Mouse (Mus musculus) retina, postnatal 7 days (tissue): ENCODE results near the gene Nelfcd.
A peak's percentile ranks its signal among the peaks of the same experiment; 100 is the strongest.

Experiments used
- DNase-seq: peaks from one replicate; pipeline ENCODE4 v3.0.0-alpha.2; 2012; ENCODE audit warnings: low read depth, low spot score

Gene Nelfcd

DNA sequence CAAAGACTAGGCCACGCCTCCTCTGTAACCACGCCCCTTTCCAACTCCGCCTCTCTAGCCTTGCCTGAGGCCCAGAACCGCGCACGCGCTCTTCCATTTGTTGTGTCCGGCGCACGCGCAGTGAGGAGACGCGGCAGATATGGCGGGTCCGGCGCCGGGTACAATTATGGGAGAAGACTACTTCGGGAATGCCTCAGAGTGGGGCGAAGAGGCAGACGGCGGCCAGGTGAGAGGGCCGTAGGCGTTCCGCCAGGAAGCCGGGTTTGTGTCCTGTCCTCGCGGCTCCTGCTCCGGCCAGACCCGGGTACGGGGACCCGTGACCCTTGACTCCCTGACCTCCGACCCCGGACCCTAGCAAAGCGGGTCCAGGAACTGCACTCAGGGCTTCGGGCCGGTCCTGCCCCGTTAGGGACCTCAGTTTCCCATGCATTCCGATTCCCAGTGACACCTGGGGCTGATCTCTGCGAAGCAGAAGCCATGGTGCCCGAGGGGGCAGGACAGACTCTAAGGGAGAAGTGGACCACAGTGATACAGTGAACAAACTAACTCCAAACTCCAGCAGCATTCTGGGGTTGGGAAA lies at the start of gene Nelfcd:
Gene Nelfcd, plus strand, starts transcription at position 74 of the 580 bp plus-strand sequence.
- DNase-seq, result peak; percentile 96

DNA sequence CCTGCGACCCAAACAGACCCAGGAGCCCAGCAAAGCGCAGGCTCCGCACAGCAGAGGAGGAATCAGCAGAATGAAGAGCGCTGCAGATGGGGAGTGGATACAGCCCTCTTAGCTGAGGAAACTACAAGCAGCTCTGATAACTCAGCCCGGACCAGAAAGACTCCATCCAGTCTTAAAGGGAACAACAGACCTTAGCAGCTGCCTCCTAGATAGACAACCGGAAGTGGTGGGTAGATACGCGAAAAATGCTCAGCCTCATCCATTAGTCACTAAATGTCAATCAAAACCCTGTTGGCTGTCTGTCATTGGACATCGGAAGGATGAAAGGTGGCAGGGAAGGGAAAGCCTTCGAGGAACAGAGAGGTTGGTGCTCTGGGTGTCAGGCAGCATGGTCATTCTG lies 49.0 kb upstream of the Nelfcd start:
- DNase-seq, result no peak

DNA sequence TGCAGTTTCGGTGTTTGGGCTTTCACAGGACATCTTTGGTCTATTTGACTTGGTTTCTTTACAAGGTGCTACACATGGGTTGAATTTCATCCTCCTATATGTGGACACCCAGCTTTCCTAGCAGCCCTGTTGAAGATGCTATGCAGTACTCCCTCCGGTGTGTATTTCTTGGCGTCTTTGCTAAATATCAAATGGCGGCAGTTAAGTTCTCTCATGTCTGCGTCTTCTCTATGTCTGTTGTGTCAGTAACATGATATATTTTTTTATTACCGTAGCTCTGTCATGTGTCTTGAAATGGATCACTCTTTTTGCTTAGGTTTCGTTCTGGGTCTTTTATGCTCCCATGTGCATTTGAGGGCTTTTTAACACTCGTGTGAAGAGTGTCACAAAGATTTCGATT lies 34.6 kb upstream of the Nelfcd start:
- no peak for DNase-seq

DNA sequence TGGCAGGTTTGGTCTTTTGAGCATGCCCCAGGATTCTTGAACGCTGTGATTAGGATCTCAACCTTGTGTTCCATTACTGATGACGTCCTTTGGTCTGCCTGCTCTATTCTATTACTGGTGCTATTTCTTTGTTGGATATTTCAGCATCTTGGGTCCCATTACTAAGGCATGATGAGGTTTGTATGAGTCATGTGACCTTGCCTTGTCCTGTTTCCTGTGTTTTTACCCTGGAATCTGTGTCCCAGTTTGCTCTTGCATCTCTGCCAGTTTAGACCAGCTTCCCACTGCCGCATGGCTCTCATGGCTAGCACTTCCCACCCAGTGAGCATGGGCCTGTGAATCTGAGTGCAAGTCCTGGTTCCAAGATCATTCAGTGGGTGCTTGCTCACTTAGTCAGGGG lies 23.7 kb upstream of the Nelfcd start:
- no peak for DNase-seq

DNA sequence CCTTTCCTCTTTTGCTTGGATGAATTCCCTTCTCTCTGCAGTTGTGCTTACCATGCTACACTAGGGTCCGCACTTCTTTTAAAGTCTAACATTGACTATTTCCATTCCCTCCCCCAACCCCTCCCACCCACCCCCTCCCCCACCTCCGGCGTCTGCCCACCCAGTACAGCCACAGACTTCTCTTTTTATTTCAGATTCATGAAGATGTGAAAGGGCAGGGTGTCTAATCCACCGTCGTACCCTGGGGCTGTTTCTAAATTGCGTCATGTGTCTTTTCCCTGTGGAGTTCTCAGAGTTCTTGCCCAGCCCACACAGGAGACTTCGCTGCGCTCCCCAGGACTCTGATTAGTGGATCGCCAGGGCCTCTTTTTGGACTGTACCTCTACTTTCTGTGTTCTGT lies 23.1 kb upstream of the Nelfcd start:
- DNase-seq, result no peak

DNA sequence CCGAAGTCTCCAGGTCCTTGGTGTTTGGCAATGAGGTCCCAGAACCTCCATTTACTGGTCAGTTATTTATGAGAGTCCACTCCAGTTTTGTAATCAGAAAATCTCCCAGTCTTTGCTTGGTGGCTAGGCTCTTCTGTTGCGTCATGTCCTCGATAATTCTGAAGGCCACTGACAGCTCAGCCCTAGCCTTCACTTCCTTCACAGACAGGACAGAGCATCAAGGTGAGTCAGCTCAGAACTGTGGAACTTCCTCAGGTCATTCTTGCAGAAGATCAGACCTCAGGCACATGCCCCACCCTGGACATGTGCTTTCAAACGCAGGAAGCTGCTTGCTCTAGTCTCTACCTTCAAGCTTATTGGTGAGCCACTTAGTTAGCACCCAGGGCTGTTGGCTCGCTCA lies 22.2 kb upstream of the Nelfcd start:
- DNase-seq, result no peak

DNA sequence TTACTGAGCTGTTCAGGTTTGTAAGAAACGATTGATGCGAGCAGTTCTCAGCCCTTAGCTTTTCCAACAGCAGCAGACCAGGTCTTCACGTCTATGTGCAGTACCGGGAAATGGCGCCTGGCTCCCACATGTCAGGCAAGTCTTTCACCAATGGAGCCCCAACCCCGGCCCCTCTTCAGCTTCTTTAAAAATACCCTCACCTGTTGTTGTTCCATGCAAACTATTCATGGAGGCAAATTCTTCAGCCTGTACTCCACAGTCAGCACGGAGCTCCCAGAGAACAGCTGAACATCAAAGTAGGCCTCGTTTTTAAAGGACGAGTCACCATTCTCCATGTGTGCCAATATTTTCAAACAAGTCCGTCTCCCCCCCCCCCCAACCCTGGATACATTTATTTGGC lies 19.0 kb upstream of the Nelfcd start:
- no peak for DNase-seq

DNA sequence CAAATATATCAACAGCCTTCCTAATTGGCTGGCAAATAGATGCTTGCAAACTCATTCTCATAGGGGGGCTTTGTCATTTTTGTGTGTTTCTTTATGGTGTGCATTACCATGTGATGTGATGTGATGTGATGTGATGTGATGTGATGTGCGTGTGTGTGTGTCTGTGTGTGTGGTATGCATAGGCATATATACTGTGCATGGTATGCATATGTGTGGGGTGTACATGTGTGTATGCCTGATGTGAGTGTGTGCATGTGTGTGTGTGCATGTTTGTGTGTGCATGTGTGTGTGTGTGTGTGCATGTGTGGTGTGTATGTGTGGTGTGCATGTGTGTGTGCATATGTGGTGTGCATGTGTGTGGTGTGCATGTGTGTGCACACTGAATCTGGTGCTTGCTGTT lies 18.5 kb upstream of the Nelfcd start:
- no peak for DNase-seq

DNA sequence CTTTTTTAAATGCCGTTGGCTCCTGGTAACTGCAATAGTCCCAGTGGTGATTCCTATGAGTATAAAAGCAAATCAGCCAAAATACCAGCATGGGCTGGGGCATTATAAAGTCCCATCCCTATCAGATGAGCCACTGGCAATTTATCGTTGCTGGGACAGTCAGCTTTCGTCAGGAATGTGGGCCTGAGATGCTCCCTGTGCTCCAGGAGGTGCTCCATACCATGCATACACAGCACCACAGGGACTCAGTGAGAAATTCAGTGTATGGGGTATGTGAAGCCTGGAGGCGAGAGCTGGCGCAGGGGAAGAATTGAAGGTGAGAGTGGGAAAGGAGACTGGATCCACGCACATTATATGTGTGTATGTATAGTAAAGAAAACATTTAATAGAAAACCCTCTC lies 17.7 kb upstream of the Nelfcd start:
- DNase-seq, result no peak

DNA sequence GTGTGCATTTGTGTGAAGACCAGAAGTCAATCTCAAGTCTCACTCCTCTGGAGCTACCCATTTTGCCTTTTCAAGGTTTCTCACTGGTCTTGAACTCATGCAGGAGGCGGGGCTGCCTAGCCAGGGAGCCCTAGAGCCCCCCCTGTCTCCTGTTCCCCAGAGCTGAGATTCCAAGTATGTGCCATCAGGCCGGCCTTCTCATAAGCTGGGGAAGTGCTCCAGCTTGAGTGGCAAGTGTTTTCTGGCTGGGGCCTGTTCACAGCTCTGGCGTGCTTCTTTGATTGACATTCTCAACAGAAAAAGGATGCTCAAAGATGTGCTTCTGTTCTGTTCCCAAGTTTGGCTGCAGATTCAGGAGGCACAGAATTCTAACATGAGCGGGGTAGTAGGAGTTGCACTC lies 15.2 kb upstream of the Nelfcd start:
- no peak for DNase-seq

DNA sequence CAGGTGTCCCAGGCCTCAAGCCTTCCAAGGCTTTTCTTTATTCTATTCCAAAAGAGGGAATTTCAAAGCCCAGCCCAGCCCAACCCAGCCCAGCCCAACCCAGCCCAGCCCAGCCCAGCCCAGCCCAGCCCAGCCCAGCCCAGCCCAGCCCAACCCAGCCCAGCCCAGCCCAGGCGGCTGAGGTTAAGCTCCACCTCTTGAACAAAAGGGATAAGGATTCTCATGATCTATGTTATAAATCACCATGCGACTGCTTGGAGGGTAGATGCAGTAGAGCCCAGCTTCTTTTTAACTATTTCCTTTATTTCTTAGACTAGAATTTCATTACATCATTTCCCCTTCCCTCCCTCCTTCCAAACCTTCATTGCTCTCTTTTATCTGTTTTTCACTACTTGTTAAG lies 5.4 kb upstream of the Nelfcd start:
- DNase-seq, result no peak

DNA sequence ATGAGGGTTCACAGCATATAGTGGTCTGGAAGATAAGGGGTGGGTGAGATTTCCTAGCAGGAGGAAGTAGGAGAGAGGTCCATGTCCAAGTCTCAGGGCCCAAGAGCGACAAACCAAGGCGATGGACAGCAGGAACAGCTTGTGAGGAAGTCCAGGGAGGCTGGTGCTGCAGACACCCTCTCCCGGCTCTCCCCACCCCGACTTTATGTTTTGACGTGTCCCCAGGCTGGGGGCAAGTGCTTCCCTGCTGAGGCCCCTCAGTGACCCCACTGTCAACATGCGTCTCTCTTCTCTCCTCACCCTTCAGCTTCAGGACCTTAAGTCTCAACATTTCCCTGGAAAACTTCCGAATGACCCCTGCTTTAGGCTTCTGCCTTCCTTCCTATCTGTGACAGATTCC lies 2.5 kb upstream of the Nelfcd start:
- no peak for DNase-seq

DNA sequence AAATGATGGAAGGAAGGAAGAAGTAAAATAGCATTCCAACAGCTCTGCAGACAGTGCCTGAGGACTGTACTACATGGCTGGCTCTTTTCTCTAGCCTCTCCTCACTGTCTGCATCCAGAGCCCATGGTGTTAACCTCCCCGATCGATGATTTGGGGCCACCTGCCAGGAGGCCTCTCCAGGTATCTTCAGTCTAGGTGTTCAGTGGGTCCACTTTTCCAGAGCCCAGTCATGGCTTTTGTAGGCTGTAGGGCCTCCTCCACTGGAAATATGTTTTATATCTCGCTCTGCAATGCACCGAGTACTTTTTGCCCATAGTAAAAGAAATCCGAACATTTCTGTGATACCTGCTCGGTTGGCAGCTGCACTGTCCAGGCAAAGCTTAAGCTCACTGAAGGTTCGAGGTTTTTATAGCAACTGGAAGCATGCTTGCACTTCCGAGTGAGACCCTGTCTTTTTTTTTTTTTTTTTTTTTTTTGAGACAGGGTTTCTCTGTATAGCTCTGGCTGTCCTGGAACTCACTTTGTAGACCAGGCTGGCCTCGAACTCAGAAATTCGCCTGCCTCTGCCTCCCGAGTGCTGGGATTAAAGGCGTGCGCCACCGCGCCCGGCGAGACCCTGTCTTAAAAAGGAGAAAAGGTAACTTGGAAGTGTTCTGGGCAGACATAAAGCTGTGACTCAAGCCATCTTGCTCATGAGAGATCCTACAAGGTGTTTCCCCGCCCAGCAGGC lies 438 bp upstream of the Nelfcd start:
- no peak for DNase-seq

DNA sequence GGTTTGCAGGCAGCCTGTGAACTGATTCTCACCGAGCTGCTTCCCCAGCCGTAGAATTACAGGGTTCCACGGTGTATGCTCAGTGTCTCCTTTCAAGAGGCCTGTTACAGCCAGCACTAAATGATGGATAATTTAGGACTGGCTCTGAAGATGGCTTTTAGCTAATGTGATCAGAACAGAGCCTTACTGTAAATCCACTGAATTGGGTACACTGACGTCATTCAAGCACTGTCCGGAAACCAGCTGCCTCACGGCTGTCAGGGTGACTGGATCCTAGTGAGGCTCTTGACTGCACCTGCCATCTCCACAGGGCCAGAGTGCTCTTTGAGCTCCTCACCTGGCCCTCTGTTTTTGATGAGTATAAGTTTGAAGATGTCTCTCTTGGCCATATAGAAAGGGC lies 5.5 kb downstream of the Nelfcd start:
- DNase-seq, result no peak

DNA sequence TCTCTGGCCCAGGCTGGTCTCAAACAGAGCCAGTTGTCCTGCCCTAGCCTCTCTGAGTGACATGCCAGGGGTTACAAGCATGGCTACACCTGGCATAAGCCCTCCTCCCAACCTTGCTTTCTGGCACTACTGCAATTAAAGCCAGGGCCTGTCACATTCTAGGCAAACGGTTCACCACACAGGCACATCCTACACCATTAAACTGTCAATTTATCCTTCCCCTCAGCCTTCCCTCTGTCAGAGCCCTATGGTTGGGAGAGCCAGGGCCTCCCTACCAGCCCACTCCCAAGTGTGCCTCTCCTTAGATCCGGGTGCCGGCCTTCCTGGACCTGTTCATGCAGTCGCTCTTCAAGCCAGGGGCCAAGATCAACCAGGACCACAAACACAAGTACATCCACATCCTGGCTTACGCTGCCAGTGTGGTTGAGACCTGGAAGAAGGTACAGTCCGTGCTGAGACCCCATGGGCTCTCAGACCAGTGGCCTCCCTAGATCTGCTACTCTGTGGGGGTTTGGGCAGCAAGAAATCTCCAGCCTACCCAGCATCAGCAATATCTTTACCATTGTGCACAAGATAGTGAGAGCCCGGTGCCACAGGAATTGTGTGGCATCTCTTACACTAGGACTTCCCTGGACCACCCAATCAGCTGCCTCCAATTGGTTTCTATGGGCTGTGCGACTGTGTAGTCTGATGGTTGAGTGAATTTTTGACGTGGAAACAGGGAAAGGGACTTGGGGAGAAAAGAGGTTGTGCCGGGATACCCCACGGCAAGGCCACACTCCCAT lies 8.9 kb downstream of the Nelfcd start:
- no peak for DNase-seq

DNA sequence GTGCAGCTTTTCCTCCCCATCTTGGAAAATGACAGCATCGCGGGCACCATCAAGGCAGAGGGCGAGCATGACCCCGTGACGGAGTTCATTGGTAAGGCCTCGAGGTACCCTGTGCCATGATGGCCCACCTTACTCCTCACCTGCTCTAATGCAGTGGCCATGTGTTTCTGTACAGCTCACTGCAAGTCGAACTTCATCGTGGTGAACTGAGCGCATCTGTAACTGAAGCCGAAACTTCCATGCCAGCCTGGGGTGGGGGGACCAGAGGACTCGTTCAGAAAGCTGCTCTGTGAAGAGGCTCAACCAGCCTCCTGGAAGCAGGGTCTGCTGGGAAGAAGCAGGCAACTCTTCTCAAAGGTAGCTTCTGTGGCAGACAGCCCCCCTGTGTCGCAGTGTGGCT lies 11.3 kb downstream of the Nelfcd start:
- DNase-seq, result no peak

DNA sequence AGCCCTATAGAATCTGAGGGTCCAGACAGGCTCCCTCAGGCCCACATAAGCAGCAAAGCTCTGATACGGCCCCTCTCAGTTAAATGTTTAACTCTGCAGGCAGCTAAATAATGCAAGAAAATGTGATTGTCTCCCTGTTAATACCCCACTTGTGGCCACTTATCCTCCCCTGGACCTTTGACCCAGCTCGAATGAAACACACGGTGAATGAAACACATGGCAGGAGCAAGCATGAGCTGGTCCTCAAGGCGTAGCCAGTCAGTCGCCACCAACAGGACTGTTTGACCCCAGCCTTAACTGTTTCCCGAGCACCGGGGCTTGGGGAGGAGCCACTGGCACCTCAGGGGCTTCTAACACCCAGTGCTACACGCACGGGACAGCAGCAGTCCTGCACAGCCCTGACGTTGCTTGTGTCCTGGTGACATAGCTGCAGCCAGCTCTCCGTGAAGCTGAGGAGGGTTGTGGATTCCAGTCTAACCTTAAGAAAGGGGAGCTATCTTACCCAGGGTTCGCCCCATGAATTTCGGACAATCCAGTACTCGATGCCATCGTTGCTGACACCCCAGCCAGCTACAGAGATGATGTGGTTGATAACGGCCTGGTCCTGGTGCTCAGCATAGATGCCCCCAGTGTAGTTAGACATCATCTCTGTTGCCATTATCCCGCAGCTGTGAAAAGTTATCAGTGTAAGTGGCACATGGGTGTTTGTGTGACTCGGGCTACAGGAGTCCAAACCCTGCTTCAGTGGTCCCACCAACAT lies 12.7 kb downstream of the Nelfcd start:
- DNase-seq, result no peak

DNA sequence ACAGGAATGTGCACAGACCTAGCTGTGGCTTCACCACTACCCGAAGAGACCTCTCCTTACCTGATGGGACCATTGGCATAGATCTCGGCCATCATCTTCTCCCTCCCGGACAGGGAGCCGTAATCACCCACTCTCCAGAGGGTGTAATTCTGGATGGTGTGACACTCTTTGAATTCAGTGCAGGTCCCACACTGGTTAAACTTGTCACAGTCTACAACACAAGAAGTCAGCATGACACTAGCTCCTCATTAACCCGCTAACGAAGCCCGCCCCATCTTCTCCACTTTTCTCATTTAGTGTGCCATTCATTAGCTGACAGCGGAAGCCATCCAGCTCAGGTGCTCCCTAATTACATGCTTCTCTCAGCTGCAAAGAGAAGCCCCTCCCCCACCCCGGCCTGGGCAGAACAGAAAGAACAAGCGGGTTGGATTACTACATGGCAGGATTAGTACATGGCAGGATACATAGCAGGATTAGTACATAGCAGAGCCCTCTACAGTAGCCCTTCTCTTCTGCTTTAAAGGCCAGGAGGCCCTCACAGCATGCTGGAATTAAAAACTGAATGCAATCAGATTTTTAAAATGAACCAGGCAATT lies 13.5 kb downstream of the Nelfcd start:
- DNase-seq, result no peak

DNA sequence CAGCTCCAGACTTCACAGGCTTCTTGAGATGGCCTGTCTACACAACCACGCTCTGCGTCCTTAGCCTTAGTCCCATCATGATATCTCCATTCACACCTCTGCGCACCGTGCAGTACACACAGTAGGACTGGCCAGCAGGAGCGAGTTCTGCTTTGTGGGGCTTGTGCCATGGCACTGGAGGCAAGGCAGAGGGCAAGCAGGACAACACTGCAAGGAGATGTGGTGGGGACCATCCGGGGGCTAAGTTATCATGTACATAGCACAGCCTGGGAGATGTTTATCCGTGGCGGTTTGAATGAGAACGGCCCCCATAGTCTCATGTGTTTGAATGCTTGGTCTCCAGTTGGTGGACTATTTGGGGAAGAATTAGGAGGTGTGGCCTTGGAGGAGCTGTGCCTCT lies 19.3 kb downstream of the Nelfcd start:
- DNase-seq, result no peak

DNA sequence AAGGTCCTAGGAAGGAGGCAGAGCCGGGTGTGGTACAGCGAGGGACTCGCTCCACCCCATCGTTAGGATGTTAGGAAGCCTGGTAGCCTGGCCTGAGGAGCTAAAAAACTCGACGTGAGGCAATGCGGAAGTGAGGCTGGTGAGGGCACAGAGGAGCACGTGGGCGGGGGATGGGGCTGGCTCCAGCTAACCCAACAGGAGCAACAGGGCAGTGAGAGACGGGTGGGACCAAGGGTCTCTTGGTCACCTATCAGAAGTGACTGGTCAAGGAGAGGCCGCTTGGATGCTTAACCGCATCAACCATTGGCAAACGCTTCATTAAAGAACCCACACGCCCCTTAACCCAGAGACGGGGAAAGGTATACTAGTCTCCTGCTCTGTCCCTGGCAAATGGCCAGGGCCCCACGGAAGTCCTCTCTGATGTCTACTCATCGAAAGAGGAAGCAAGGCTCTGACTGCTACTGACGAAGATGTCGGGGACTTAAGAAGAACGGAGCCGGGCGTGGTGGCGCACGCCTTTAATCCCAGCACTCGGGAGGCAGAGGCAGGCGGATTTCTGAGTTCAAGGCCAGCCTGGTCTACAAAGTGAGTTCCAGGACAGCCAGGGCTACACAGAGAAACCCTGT lies 20.6 kb downstream of the Nelfcd start:
- DNase-seq, result no peak

DNA sequence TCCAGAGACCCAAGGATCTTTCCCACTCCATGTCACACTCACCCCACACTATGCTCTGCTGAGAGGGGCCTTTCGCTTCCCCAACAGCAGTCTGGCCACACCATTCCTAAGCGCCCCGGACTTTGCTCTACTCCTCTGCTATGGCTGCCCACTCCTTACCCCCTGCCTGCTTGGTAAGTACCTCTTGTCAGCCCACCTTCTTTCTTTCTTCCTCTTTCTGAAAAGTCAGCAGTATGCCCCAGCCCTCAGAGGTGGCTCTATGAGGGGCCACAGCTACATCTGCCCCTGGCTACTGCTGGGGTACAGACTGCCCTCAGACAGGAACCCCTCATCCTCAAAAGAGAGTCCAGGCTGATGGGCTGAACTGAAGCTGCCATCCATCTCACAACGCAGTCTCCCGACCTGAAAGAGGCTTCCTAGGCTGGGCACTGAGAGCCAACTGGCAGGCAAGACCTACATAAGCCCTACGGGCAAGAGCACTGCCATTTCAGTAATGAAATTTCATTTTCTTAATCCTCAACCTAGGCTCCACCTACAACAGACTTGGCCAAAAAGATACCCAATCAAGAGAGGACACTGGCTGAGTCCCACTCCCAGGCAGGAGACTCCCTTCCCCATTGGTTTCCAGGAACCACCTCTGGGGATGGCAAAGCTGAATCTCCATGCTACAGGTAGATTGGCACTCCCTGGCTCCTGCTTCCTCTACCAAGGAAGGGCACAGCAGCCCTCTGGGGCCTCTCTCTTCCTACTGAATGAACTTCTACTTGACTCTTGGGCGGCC lies 21.5 kb downstream of the Nelfcd start:
- no peak for DNase-seq
